Mouse (Mus musculus) heart, embryonic 13.5 days (tissue): ENCODE measurements around the gene Sun1. TPM values are rescaled to one million over a fixed set of nuclear protein-coding genes. Genes with fewer than 3 reads are reported as not detected.

ENCODE experiments used
- ATAC-seq: fragments of 200-750 bp; cut with Nextera tagmentation; 2 replicates; pipeline ENCODE4 v1.8.0; 2017; ENCODE audit warnings: moderate TSS enrichment; ENCODE audit not compliant: insufficient number of reproducible peaks, low FRiP score, low TSS enrichment; ENCODE audit errors: extremely low read depth
- H3K27ac ChIP-seq: fragments of 300-500 bp; sonication (generic); replicated peaks from 2 replicates; pipeline ENCODE4 v1.5.1; 2015; ENCODE audit warnings: moderate library complexity, mild to moderate bottlenecking, inconsistent platforms
- H3K27me3 ChIP-seq: fragments of 300-500 bp; sonication (generic); replicated peaks from 2 replicates; pipeline ENCODE4 v1.6.1; 2015; ENCODE audit warnings: mild to moderate bottlenecking, inconsistent platforms
- H3K36me3 ChIP-seq: fragments of 300-500 bp; sonication (generic); 2 replicates; pipeline ENCODE4 v1.6.1; 2015; ENCODE audit warnings: mild to moderate bottlenecking, inconsistent platforms
- H3K4me1 ChIP-seq: fragments of 300-500 bp; sonication (generic); 2 replicates; pipeline ENCODE4 v1.6.1; 2015; ENCODE audit warnings: inconsistent platforms
- H3K4me2 ChIP-seq: fragments of 300-500 bp; sonication (generic); 2 replicates; pipeline ENCODE4 v1.6.1; 2015; ENCODE audit warnings: inconsistent platforms, mild to moderate bottlenecking, moderate library complexity
- H3K4me3 ChIP-seq: fragments of 300-500 bp; sonication (generic); 2 replicates; pipeline ENCODE4 v1.5.1; 2015; ENCODE audit warnings: moderate library complexity, mild to moderate bottlenecking, inconsistent platforms
- H3K9ac ChIP-seq: fragments of 300-500 bp; sonication (generic); 2 replicates; pipeline ENCODE4 v1.6.1; 2015; ENCODE audit warnings: inconsistent platforms, mild to moderate bottlenecking, moderate library complexity
- H3K9me3 ChIP-seq: fragments of 300-500 bp; sonication (generic); 2 replicates; pipeline ENCODE4 v1.6.1; 2016; ENCODE audit warnings: inconsistent platforms
- WGBS: fragments of 180-500 bp; shearing (Covaris S2); methylation state at CpG from one replicate; pipeline ENCODE4 v1.1.7; 2015; ENCODE audit warnings: mixed read lengths; 5-methylcytosine and 5-hydroxymethylcytosine counted together
- polyA plus RNA-seq: library from polyadenylated mRNA; unstranded; fragments of >200 nt; fragmentation: Nextera tagmentation; extraction: Ambion mirVana; gene quantifications from 2 replicates; pipeline ENCODE4 v1.2.1, GENCODE M21; 2015

Gene Sun1
- polyA plus RNA-seq, 1 experiment from 2014 or later, result 31.2 TPM

DNA sequence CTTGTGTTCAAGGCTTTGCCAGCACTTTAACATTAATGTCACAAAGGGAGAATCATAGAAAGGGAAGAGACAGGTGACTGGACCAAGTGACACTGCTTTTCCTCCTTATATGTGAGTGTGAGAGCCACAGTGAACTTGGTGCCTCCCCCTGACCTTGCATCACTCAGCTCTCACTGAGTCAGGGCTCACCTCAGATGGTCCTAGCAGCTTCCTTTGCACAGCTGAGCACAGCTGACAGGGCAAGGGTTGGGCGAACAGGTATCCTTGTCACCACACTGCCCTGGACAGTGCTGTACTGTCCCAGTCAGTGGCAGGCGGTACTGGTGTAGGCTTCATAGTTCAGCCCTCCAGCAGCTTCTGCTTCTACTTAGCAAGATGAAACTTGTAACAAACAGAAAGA is 27.2 kb downstream of the Sun1 start:
- Histone ChIP-seq H3K4me1 (no peaks in the 10 kb centered on the region), H3K4me3 (no peak overlapping the region), H3K27ac (no peak overlapping the region), H3K27me3 (no peaks in the 10 kb centered on the region), H3K9ac (no peak overlapping the region), H3K4me2 (no peak overlapping the region), H3K36me3 (peaks cover 97% of the 10 kb centered on the region), H3K9me3 (no peaks in the 10 kb centered on the region)
- no peak for ATAC-seq
- WGBS, result 90% methylated on average over 2 of the region's 2 CpGs

DNA sequence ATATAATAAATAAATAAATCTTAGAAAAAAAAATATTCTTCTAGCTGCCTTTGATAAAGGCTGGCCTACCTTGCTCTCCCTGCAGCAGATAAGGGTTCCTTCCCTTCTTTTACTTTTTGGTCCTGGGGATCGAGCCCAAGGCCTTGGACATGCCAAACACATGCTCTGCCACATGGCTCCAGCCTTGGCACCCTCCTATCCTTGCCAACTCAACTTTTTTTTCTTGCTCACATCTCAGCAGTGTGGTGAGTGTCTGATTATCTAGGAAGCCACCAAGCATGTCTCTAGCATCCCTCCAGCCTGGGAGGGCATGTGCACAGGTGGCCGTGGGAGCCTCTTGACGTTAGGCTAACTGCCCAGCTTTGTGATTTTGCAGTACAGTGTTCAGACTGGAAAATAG is 27.9 kb downstream of the Sun1 start:
- Histone ChIP-seq H3K27me3 (no peaks in the 10 kb centered on the region), H3K9ac (no peak overlapping the region), H3K9me3 (no peaks in the 10 kb centered on the region), H3K4me2 (no peak overlapping the region), H3K4me3 (no peak overlapping the region), H3K27ac (no peak overlapping the region), H3K36me3 (peaks cover 98% of the 10 kb centered on the region), H3K4me1 (no peaks in the 10 kb centered on the region)
- WGBS, result 94% methylated on average over 3 of the region's 3 CpGs
- ATAC-seq, result no peak

DNA sequence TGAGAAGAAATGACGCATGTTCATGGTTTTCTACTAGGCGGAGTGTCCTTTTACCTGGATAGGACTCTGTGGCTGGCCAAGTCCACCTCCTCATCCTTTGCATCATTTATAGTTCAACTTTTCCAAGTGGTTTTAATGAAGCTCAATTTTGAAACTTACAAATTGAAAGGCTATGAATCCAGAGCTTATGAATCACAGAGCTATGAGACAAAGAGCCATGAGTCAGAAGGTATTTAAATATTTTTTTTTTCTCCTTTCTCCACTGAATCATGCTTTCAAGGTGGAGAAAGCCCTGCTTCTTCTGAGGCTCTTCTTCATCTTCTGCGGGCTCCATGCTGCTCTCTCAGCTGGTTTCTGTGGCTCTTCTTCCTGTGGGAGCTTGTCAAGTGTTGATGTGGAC is 29.3 kb downstream of the Sun1 start:
- WGBS, result 93% methylated on average over 3 of the region's 3 CpGs
- no peak overlapping the region for H3K27ac ChIP-seq
- no peak overlapping the region for H3K4me2 ChIP-seq
- ATAC-seq, result no peak
- no peak overlapping the region for H3K9ac ChIP-seq
- no peaks in the 10 kb centered on the region for H3K9me3 ChIP-seq
- H3K36me3 ChIP-seq, result peaks cover 98% of the 10 kb centered on the region
- H3K27me3 ChIP-seq, result no peaks in the 10 kb centered on the region
- H3K4me3 ChIP-seq, result no peak overlapping the region
- no peaks in the 10 kb centered on the region for H3K4me1 ChIP-seq

DNA sequence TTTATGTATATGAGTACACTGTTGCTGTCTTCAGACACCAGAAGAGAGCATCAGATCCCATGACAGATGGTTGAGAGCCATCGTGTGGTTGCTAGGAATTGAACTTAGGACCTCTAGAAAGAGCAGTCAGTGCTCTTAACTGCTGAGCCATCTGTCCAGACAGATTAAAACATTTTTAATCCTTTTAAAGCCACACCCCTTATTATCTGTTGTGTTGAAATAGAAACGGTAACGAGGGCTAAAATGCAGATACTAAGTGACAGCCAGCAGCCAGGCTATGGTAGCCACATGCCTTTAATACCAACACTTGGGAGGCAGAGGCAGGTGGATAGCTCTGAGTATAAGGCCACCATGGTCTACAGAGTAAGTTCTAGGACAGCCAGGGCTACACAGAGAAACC is 31.6 kb downstream of the Sun1 start:
- Histone ChIP-seq H3K4me3 (no peak overlapping the region), H3K27ac (no peak overlapping the region), H3K9ac (no peak overlapping the region), H3K27me3 (no peaks in the 10 kb centered on the region), H3K4me2 (no peak overlapping the region), H3K9me3 (no peaks in the 10 kb centered on the region), H3K36me3 (peaks cover 99% of the 10 kb centered on the region), H3K4me1 (no peaks in the 10 kb centered on the region)
- no peak for ATAC-seq
- WGBS, result 76% methylated on average over 3 of the region's 3 CpGs

DNA sequence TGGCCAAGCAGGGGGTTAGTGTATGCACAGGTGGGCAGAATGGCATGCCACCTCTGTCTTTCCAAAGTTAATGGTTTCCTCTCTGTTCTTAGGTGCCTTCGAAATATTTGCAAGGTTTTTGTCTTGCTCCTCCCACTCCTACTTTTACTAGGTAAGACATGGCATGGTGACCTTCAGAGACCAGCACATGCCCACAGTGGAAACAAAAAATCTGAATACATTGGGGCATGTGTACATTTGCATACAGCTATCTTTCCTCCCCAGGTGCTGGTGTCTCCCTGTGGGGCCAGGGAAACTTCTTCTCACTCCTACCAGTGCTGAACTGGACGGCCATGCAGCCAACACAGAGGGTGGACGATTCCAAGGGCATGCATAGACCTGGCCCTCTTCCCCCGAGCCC is 34.0 kb downstream of the Sun1 start:
- Histone ChIP-seq H3K4me3 (no peak overlapping the region), H3K9ac (no peak overlapping the region), H3K4me2 (no peak overlapping the region), H3K9me3 (no peaks in the 10 kb centered on the region), H3K36me3 (peaks cover 99% of the 10 kb centered on the region), H3K4me1 (no peaks in the 10 kb centered on the region), H3K27me3 (no peaks in the 10 kb centered on the region), H3K27ac (no peak overlapping the region)
- ATAC-seq, result no peak
- 90% methylated on average over 4 of the region's 4 CpGs for WGBS

DNA sequence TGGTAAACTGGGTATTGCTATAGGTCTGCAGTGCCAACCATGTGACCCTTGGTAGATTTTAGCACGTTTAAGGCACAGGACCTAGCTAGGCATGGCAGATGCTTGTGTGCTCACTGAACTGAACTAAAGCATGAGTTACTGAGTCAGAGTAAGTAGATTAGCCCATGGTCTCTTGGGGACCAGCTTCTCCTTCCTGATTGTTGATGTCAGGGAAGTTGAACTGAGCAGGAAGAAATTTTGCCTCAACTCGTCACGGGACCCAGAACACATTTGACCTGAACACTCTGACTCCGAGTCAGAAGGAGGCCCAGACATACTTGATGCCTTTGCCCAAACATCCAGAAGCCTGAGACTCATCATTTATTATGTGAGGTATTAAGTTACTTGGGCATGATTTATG is 37.0 kb downstream of the Sun1 start:
- no peaks in the 10 kb centered on the region for H3K27me3 ChIP-seq
- no peak overlapping the region for H3K4me2 ChIP-seq
- no peak for ATAC-seq
- peaks cover 100% of the 10 kb centered on the region for H3K36me3 ChIP-seq
- H3K27ac ChIP-seq, result no peak overlapping the region
- no peak overlapping the region for H3K9ac ChIP-seq
- H3K9me3 ChIP-seq, result no peaks in the 10 kb centered on the region
- peaks cover 14% of the 10 kb centered on the region for H3K4me1 ChIP-seq
- 85% methylated on average over 4 of the region's 4 CpGs for WGBS
- H3K4me3 ChIP-seq, result no peak overlapping the region

DNA sequence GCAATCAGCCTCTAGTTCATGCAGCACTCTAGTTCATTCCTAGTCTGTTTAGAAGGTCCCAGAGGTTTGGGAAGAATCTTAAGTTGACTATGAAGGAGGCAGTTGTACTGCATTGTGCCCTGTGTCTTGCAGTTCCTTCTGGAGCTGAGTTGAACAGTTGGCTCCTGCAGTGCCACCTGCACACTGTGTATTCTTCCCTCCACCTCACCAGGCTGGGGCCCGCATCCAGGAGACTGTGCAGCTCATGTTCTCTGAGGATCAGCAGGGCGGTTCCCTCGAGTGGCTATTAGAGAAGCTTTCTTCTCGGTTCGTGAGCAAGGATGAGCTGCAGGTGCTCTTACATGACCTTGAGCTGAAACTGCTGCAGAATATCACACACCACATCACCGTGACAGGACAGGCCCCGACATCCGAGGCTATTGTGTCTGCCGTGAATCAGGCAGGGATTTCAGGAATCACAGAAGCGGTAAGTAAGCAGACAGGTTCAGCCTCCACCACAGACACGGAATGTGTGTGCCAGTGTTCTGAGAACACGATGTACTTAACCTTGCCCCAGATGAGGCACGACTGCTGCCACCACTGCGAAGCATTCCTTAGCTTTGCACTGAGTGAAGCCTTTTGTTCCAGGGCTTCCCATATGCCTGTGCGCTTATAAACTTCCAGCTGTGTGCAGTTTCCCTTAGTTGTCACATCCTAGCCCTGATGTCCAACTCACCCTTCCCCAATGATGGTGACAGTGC is 40.8 kb downstream of the Sun1 start:
- Histone ChIP-seq H3K4me1 (peaks cover 30% of the 10 kb centered on the region), H3K9ac (no peak overlapping the region), H3K9me3 (no peaks in the 10 kb centered on the region), H3K4me3 (no peak overlapping the region), H3K27ac (peak overlapping the region; percentile 4; the same call in 1 of the 2 replicates), H3K27me3 (no peaks in the 10 kb centered on the region), H3K4me2 (no peak overlapping the region), H3K36me3 (peaks cover 100% of the 10 kb centered on the region)
- 71% methylated on average over 15 of the region's 15 CpGs for WGBS
- no peak for ATAC-seq

DNA sequence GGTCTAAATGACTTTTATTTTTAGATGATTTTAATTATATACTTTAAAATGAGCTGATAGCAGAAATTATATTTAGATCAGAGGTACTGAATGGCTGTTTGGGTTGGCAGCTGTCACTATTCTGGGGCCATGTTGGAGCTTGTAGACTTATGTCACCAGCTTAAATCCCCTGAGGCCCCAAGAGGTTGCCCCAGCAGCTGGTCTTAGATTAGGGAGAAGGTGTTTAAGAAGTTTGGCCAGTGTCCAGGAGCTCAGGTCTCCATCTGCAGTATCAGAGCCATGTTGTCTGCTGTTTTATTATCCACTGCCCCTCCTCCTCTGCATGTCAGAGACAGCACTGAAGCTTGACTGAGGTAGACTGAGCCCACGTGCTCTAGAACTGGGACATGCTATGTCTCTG is 42.9 kb downstream of the Sun1 start:
- Histone ChIP-seq H3K4me1 (peaks cover 42% of the 10 kb centered on the region), H3K27ac (peak overlapping the region; percentile 66), H3K4me3 (no peak overlapping the region), H3K9me3 (no peaks in the 10 kb centered on the region), H3K9ac (no peak overlapping the region), H3K36me3 (peaks cover 100% of the 10 kb centered on the region), H3K4me2 (no peak overlapping the region), H3K27me3 (no peaks in the 10 kb centered on the region)
- WGBS, result 46% methylated on average over 1 of the region's 1 CpGs
- ATAC-seq, result no peak; the same call in 1 of the 2 replicates

DNA sequence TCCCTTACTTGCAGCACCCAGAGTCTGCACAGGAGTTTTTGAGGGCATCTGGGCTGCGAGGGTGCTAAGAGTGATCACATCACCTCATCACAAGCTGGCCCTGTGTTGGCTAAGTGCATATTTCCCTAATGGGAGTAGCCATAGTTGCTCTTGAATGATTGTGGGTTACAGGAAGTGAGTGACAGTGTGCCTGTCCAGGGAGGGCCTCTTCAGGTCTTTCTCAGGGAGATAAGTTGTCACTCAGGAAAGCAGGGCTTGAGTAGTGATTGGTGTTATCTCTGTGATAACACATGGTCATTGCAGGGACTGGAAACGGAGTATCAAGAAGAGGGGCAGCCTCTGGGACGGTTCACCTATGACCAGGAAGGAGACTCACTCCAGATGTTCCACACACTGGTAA is 47.3 kb downstream of the Sun1 start:
- 35% methylated on average over 3 of the region's 3 CpGs for WGBS
- peaks cover 80% of the 10 kb centered on the region for H3K36me3 ChIP-seq
- H3K4me1 ChIP-seq, result peaks cover 41% of the 10 kb centered on the region
- no peak overlapping the region for H3K27ac ChIP-seq
- no peak overlapping the region for H3K4me3 ChIP-seq
- ATAC-seq, result no peak
- H3K27me3 ChIP-seq, result no peaks in the 10 kb centered on the region
- no peak overlapping the region for H3K4me2 ChIP-seq
- no peak overlapping the region for H3K9ac ChIP-seq
- H3K9me3 ChIP-seq, result no peaks in the 10 kb centered on the region

DNA sequence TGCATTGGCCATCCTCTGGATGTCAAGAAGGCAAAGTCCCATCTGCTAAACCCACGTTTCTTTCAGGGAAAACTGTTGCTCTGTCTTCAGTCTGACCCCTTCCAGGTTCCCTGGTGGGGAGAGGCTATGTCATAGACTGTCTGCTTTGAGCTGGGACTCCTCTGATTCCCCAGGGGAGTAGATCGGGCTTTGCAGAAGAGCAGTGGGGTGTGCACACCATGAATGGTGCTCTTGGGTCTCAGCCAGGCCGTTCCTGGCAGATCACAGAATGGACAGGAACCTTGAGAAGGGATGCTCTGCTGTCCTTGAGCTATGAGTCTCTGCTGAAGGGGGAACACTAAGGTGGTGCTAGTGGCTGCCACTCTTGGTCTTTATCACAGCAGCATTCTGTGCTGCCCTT is 48.4 kb downstream of the Sun1 start:
- WGBS, result 82% methylated on average over 3 of the region's 3 CpGs
- no peaks in the 10 kb centered on the region for H3K9me3 ChIP-seq
- peaks cover 39% of the 10 kb centered on the region for H3K4me1 ChIP-seq
- 0 out of 2 replicates have a peak overlapping the region, but pooled peaks have one; percentile 33 for H3K9ac ChIP-seq
- H3K27me3 ChIP-seq, result no peaks in the 10 kb centered on the region
- peaks cover 70% of the 10 kb centered on the region for H3K36me3 ChIP-seq
- no peak overlapping the region for H3K27ac ChIP-seq
- H3K4me2 ChIP-seq, result no peak overlapping the region
- no peak for ATAC-seq
- no peak overlapping the region for H3K4me3 ChIP-seq

DNA sequence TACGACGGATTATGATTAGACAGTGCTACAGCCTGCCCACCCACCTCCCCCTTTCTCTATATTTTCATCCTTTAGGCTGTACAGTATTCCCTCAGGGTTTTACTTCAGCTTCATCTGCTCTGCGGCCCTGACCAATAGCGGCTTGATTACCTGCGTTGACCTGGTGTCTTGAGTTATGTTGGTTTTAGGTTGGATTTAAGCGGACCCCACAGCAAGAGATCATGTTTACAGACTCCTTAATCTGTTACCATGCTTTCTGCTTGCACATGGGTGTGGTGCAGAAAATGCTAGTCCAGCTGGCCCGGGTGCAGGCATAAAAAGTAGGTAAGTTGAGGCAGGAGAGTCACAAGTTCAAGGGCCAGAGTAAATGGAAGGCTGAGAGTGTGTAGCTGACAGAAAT is 50.8 kb downstream of the Sun1 start:
- H3K4me2 ChIP-seq, result peak overlapping the region; percentile 94
- H3K9me3 ChIP-seq, result no peaks in the 10 kb centered on the region
- peak overlapping the region; percentile 95 for H3K27ac ChIP-seq
- no peak for ATAC-seq
- peaks cover 52% of the 10 kb centered on the region for H3K36me3 ChIP-seq
- H3K27me3 ChIP-seq, result no peaks in the 10 kb centered on the region
- H3K9ac ChIP-seq, result peak overlapping the region; percentile 88
- WGBS, result 75% methylated on average over 7 of the region's 7 CpGs
- H3K4me3 ChIP-seq, result peak overlapping the region; percentile 80
- peaks cover 59% of the 10 kb centered on the region for H3K4me1 ChIP-seq

DNA sequence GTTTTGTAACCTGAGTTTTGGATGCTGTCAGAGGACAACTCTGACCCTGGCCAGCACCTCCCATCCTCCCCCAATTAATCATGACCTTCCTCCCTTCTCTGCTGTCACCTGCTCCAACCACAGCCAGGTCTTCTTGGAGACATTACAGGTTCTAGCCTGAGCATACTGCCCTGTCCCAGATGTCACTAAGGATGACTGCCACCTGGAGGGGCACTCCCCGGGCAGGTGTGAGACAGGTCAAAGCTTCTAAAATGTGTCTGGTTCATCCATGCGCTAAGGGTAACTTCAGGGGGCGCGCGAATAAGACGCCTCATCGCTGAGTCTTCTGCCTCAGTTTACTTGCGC is 51.3 kb downstream of the Sun1 start:
- no peaks in the 10 kb centered on the region for H3K9me3 ChIP-seq
- H3K27me3 ChIP-seq, result no peaks in the 10 kb centered on the region
- H3K36me3 ChIP-seq, result peaks cover 48% of the 10 kb centered on the region
- peak overlapping the region; percentile 88 for H3K9ac ChIP-seq
- peak overlapping the region; percentile 80 for H3K4me3 ChIP-seq
- H3K4me2 ChIP-seq, result peak overlapping the region; percentile 94
- 2% methylated on average over 8 of the region's 8 CpGs for WGBS
- ATAC-seq, result no peak
- H3K27ac ChIP-seq, result peak overlapping the region; percentile 95
- H3K4me1 ChIP-seq, result peaks cover 64% of the 10 kb centered on the region
